ENCODE assay signal across 9 mouse cellular contexts in the genomic region with DNA sequence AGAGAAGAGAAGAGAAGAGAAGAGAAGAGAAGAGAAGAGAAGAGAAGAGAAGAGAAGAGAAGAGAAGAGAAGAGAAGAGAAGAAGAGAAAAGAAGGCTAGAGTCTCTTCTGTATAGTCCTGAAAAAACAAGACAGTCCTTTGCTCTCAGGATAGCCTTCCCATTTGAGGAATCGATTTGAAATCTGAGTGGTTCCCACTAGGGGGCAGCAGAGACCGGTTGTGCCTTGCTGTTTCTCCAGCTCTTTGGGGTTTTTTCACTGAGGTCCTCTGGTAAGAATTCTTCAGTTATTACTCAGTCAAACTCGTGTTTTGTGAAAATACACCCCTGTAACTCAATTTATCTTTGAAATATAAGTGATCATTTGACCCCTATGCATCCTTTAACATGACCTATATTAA. TPM values are rescaled to one million over a fixed set of nuclear protein-coding genes. Genes with fewer than 3 reads are reported as not detected.
DNase-seq lines count a peak whose midpoint lies in the region; ATAC-seq and TF ChIP-seq lines count a peak whose summit lies in the region.
"Had no signal": no experiment of that assay in that cellular context is flagged by ENCODE, and none has a peak within 500 bp of the region (broad histone marks: within the 10 kb centered on the region; RNA-seq: fewer than 3 reads in every experiment).

No protein-coding gene starts in this region.

- H3K4me3 ChIP-seq in hindbrain, embryonic 10.5 days: no peak overlapping the region
- H3K4me3 ChIP-seq in hindbrain, embryonic 12.5 days: no peak overlapping the region
- H3K4me3 ChIP-seq in forebrain, postnatal 0 days (ENCODE audit: low read depth, low read length): no peak overlapping the region
- no peak overlapping the region for H3K4me3 ChIP-seq in limb, embryonic 10.5 days
- H3K4me3 ChIP-seq: stomach, embryonic 15.5 days had no signal

- no peaks in the 10 kb centered on the region for H3K27me3 ChIP-seq in hindbrain, embryonic 10.5 days (ENCODE audit: insufficient read depth, poor library complexity, severe bottlenecking)
- H3K27me3 ChIP-seq in hindbrain, embryonic 12.5 days: no peaks in the 10 kb centered on the region
- H3K27me3 ChIP-seq in forebrain, postnatal 0 days (ENCODE audit: insufficient read depth, low read length): no peaks in the 10 kb centered on the region
- no peaks in the 10 kb centered on the region for H3K27me3 ChIP-seq in limb, embryonic 10.5 days (ENCODE audit: low read depth, poor library complexity, severe bottlenecking)
- H3K27me3 ChIP-seq: stomach, embryonic 15.5 days had no signal

- H3K36me3 ChIP-seq in hindbrain, embryonic 10.5 days: no peaks in the 10 kb centered on the region
- no peaks in the 10 kb centered on the region for H3K36me3 ChIP-seq in hindbrain, embryonic 12.5 days
- H3K36me3 ChIP-seq in forebrain, postnatal 0 days (ENCODE audit: insufficient read depth): no peaks in the 10 kb centered on the region
- no peaks in the 10 kb centered on the region for H3K36me3 ChIP-seq in limb, embryonic 10.5 days
- H3K36me3 ChIP-seq: stomach, embryonic 15.5 days had no signal

- no peak overlapping the region for H3K4me2 ChIP-seq in hindbrain, embryonic 12.5 days (replicated peaks)
- H3K4me2 ChIP-seq in forebrain, postnatal 0 days (ENCODE audit: low read depth): no peak overlapping the region
- H3K4me2 ChIP-seq: stomach, embryonic 15.5 days had no signal

- 0% methylated on average over 3 of the region's 3 CpGs for WGBS in hindbrain, embryonic 10.5 days
- WGBS in hindbrain, embryonic 12.5 days: 1% methylated on average over 3 of the region's 3 CpGs
- 0% methylated on average over 3 of the region's 3 CpGs for WGBS in forebrain, postnatal 0 days
- WGBS in limb, embryonic 10.5 days: 5% methylated on average over 3 of the region's 3 CpGs

- peak; percentile 91 for TF ChIP-seq CTCF in forebrain, postnatal 0 days (IDR thresholded peaks at IDR 0.05; ENCODE audit: low read depth)

- H3K27ac ChIP-seq in hindbrain, embryonic 10.5 days: no peak overlapping the region
- no peak overlapping the region for H3K27ac ChIP-seq in hindbrain, embryonic 12.5 days
- no peak overlapping the region for H3K27ac ChIP-seq in forebrain, postnatal 0 days (ENCODE audit: low read depth, low read length)
- H3K27ac ChIP-seq in limb, embryonic 10.5 days: no peak overlapping the region
- H3K27ac ChIP-seq: stomach, embryonic 15.5 days had no signal

- no peaks in the 10 kb centered on the region for H3K9me3 ChIP-seq in hindbrain, embryonic 10.5 days
- no peaks in the 10 kb centered on the region for H3K9me3 ChIP-seq in hindbrain, embryonic 12.5 days (replicated peaks)
- no peaks in the 10 kb centered on the region for H3K9me3 ChIP-seq in forebrain, postnatal 0 days (ENCODE audit: low read length)
- no peaks in the 10 kb centered on the region for H3K9me3 ChIP-seq in limb, embryonic 10.5 days (replicated peaks)
- H3K9me3 ChIP-seq: stomach, embryonic 15.5 days had no signal

- no peaks in the 10 kb centered on the region for H3K4me1 ChIP-seq in hindbrain, embryonic 10.5 days (replicated peaks)
- no peaks in the 10 kb centered on the region for H3K4me1 ChIP-seq in hindbrain, embryonic 12.5 days
- no peaks in the 10 kb centered on the region for H3K4me1 ChIP-seq in forebrain, postnatal 0 days (ENCODE audit: insufficient read depth)
- H3K4me1 ChIP-seq in limb, embryonic 10.5 days: no peaks in the 10 kb centered on the region
- H3K4me1 ChIP-seq: stomach, embryonic 15.5 days had no signal

- peak; percentile 80 for DNase-seq in hindbrain, embryonic 10.5 days (ENCODE audit: low spot score)
- DNase-seq in cerebellum, adult 11 months: peak; percentile 85
- DNase-seq in forebrain, postnatal 0 days: peak; percentile 93
- peak; percentile 80 for DNase-seq in induced T-regulatory cell, adult 2 months (ENCODE audit: low read depth)
- DNase-seq in limb, embryonic 10.5 days (ENCODE audit: low spot score): peak; percentile 88
- peak; percentile 76 for DNase-seq in naive thymus-derived CD4-positive, alpha-beta T cell, adult 2 months (ENCODE audit: low read depth)
- DNase-seq in spleen, postnatal 14 days (ENCODE audit: low spot score in 2 of 2): peak; percentile 47 to 71

- no peak for ATAC-seq in hindbrain, embryonic 12.5 days (ENCODE audit: low FRiP score)
- peak; percentile 80 for ATAC-seq in forebrain, postnatal 0 days

- no peak overlapping the region for H3K9ac ChIP-seq in hindbrain, embryonic 12.5 days
- H3K9ac ChIP-seq in forebrain, postnatal 0 days: no peak overlapping the region
- H3K9ac ChIP-seq: stomach, embryonic 15.5 days had no signal

RNA-seq across cellular contexts. Expression of gene Mesd, which starts 30.3 kb away (rescaled TPM):
- polyA plus RNA-seq in hindbrain, embryonic 10.5 days (2016; fragmentation: Nextera tagmentation; extraction: Ambion mirVana): 73.4 and 96.5 TPM in 2 replicates
- 91.1 and 95.7 TPM in 2 replicates for polyA plus RNA-seq in hindbrain, embryonic 12.5 days (2016; fragmentation: Nextera tagmentation; extraction: Ambion mirVana)
- total RNA-seq in forebrain, postnatal 0 days (2014; rRNA removed): 30.1 and 32.1 TPM in 2 replicates
- polyA plus RNA-seq in forebrain, postnatal 0 days (2015; fragmentation: Nextera tagmentation; extraction: Ambion mirVana): 63.9 and 76.9 TPM in 2 replicates
- 104 and 106 TPM in 2 replicates for polyA plus RNA-seq in limb, embryonic 10.5 days (2016; fragmentation: Nextera tagmentation; extraction: Ambion mirVana)

RNA-seq across cellular contexts. Expression of gene Tlnrd1, which starts 30.5 kb away (rescaled TPM):
- polyA plus RNA-seq in hindbrain, embryonic 10.5 days (2016; fragmentation: Nextera tagmentation; extraction: Ambion mirVana): 11.7 and 15.2 TPM in 2 replicates
- polyA plus RNA-seq in hindbrain, embryonic 12.5 days (2016; fragmentation: Nextera tagmentation; extraction: Ambion mirVana): 19.0 and 21.8 TPM in 2 replicates
- total RNA-seq in forebrain, postnatal 0 days (2014; rRNA removed): 35.3 and 38.0 TPM in 2 replicates
- 9.8 and 10.8 TPM in 2 replicates for polyA plus RNA-seq in forebrain, postnatal 0 days (2015; fragmentation: Nextera tagmentation; extraction: Ambion mirVana)
- 21.3 and 22.0 TPM in 2 replicates for polyA plus RNA-seq in limb, embryonic 10.5 days (2016; fragmentation: Nextera tagmentation; extraction: Ambion mirVana)
